In genomic region chr1:136232285-136232926, GRCm38 (mm10) we compare ENCODE assay signal across 9 mouse cellular contexts. TPM values are rescaled to one million over a fixed set of nuclear protein-coding genes. Genes with fewer than 3 reads are reported as not detected.
DNase-seq lines count a peak whose midpoint lies in the region; ATAC-seq and TF ChIP-seq lines count a peak whose summit lies in the region.
"Had no signal": no experiment of that assay in that cellular context is flagged by ENCODE, and none has a peak within 500 bp of the region (broad histone marks: within the 10 kb centered on the region; RNA-seq: fewer than 3 reads in every experiment).

No protein-coding gene starts in this region.

- no peak for ATAC-seq in lung, embryonic 15.5 days (ENCODE audit: borderline replicate concordance, extremely low read depth, low FRiP score, low TSS enrichment)
- ATAC-seq in limb, embryonic 11.5 days (ENCODE audit: insufficient number of reproducible peaks, low FRiP score, low TSS enrichment, low read depth): no peak

- H3K27ac ChIP-seq in lung, embryonic 15.5 days: peak overlapping the region; percentile 86
- no peak overlapping the region for H3K27ac ChIP-seq in embryonic fibroblast, embryonic 13.5 days (ENCODE audit: insufficient read depth, low read length)
- no peak overlapping the region for H3K27ac ChIP-seq in limb, embryonic 11.5 days (replicated peaks; ENCODE audit: low read depth, low read length)
- H3K27ac ChIP-seq: liver, embryonic 13.5 days had no signal

- no peak for TF ChIP-seq POLR2A in embryonic fibroblast, embryonic 13.5 days (IDR thresholded peaks at IDR 0.05; ENCODE audit: low read depth, low read length)

- H3K4me1 ChIP-seq in lung, embryonic 15.5 days: peaks cover 56% of the 10 kb centered on the region
- peaks cover 21% of the 10 kb centered on the region for H3K4me1 ChIP-seq in embryonic fibroblast, embryonic 13.5 days (ENCODE audit: control insufficient read depth, insufficient read depth, low read length)
- H3K4me1 ChIP-seq in limb, embryonic 11.5 days (ENCODE audit: control insufficient read depth, insufficient read depth, low read length): peaks cover 43% of the 10 kb centered on the region

- no peak for DNase-seq in lung, postnatal 14 days
- DNase-seq in limb, embryonic 11.5 days (ENCODE audit: low spot score): peak; percentile 50
- peak; percentile 15 for DNase-seq in splenic B cell, adult 2 months (ENCODE audit: low read depth, low spot score)
- DNase-seq in spleen, postnatal 14 days (ENCODE audit: low spot score in 2 of 2): no peak
- no peak for DNase-seq in adrenal gland, adult 8-10 months
- DNase-seq in right cerebral cortex, postnatal 36 days (ENCODE audit: low spot score in 2 of 2): no peak
- DNase-seq: liver, embryonic 13.5 days had no signal

- no peaks in the 10 kb centered on the region for H3K36me3 ChIP-seq in lung, embryonic 15.5 days
- no peaks in the 10 kb centered on the region for H3K36me3 ChIP-seq in limb, embryonic 11.5 days (ENCODE audit: control insufficient read depth, insufficient read depth, low read length)
- no peaks in the 10 kb centered on the region for H3K36me3 ChIP-seq in splenic B cell, adult 2 months (ENCODE audit: control insufficient read depth, insufficient read depth, low read length, poor library complexity, severe bottlenecking)
- H3K36me3 ChIP-seq: liver, embryonic 13.5 days had no signal

- H3K27me3 ChIP-seq in lung, embryonic 15.5 days: no peaks in the 10 kb centered on the region
- no peaks in the 10 kb centered on the region for H3K27me3 ChIP-seq in limb, embryonic 11.5 days (ENCODE audit: control insufficient read depth, insufficient read depth, low read length)
- 0 out of 2 replicates have a peak, but pooled peaks cover 2% of the 10 kb centered on the region for H3K27me3 ChIP-seq in splenic B cell, adult 2 months (ENCODE audit: control insufficient read depth, insufficient read depth, low read length, poor library complexity, severe bottlenecking)

- peak overlapping the region; percentile 62 for H3K4me3 ChIP-seq in lung, embryonic 15.5 days
- peak overlapping the region; percentile 77 for H3K4me3 ChIP-seq in embryonic fibroblast, embryonic 13.5 days (ENCODE audit: insufficient read depth, low read length)
- peak overlapping the region; percentile 73 for H3K4me3 ChIP-seq in limb, embryonic 11.5 days (ENCODE audit: low read depth, low read length)

- WGBS in lung, embryonic 15.5 days: 4% methylated on average over 9 of the region's 9 CpGs
- 3% methylated on average over 9 of the region's 9 CpGs for WGBS in limb, embryonic 11.5 days

- no peak for TF ChIP-seq CTCF in embryonic fibroblast, embryonic 13.5 days (IDR thresholded peaks at IDR 0.05; ENCODE audit: borderline replicate concordance, insufficient read depth, low read length)

- H3K9me3 ChIP-seq in lung, embryonic 15.5 days: no peaks in the 10 kb centered on the region
- no peaks in the 10 kb centered on the region for H3K9me3 ChIP-seq in limb, embryonic 11.5 days (ENCODE audit: control insufficient read depth, low read length)
- H3K9me3 ChIP-seq: liver, embryonic 13.5 days had no signal

- peak overlapping the region; percentile 47 for H3K9ac ChIP-seq in lung, embryonic 15.5 days
- H3K9ac ChIP-seq in limb, embryonic 11.5 days (ENCODE audit: low read length): peak overlapping the region; percentile 82
- H3K9ac ChIP-seq: liver, embryonic 13.5 days had no signal

- peak overlapping the region; percentile 76 for H3K4me2 ChIP-seq in lung, embryonic 15.5 days
- H3K4me2 ChIP-seq in limb, embryonic 11.5 days (ENCODE audit: low read depth, severe bottlenecking): peak overlapping the region; percentile 80

RNA-seq across cellular contexts. Expression of gene Inava, which starts 1.7 kb away (rescaled TPM):
- 15.7 and 16.0 TPM in 2 replicates for polyA plus RNA-seq in lung, embryonic 15.5 days (2015; fragmentation: Nextera tagmentation; extraction: Ambion mirVana)
- polyA plus RNA-seq in embryonic fibroblast, embryonic 13.5 days (2011; ENCODE audit: insufficient read length, low read depth, missing spikeins): 4.1 and 5.0 TPM in 2 replicates
- 26.8 and 27.8 TPM in 2 replicates for polyA plus RNA-seq in limb, embryonic 11.5 days (2014; fragmentation: Nextera tagmentation; extraction: Ambion mirVana)
- total RNA-seq in adrenal gland, adult 8-10 months (2022): under 1 TPM in 1 of 4 experiments, not detected in 3; 0.08 TPM

RNA-seq across cellular contexts. Expression of gene Mroh3, which starts 19.8 kb away (rescaled TPM):
- polyA plus RNA-seq in lung, embryonic 15.5 days (2015; fragmentation: Nextera tagmentation; extraction: Ambion mirVana): 0.17 and 0.25 TPM in 2 replicates
- polyA plus RNA-seq in embryonic fibroblast, embryonic 13.5 days (2011; ENCODE audit: insufficient read length, low read depth, missing spikeins): 0.45 and 1.2 TPM in 2 replicates
- 0.33 and 0.40 TPM in 2 replicates for polyA plus RNA-seq in limb, embryonic 11.5 days (2014; fragmentation: Nextera tagmentation; extraction: Ambion mirVana)
- total RNA-seq in adrenal gland, adult 8-10 months (2022): not detected
- polyA plus RNA-seq: liver, embryonic 13.5 days had no signal

RNA-seq across cellular contexts. Expression of gene Gpr25, which starts 28.3 kb away (rescaled TPM):
- not detected in 2 replicates for polyA plus RNA-seq in lung, embryonic 15.5 days (2015; fragmentation: Nextera tagmentation; extraction: Ambion mirVana)
- not detected in 2 replicates for polyA plus RNA-seq in embryonic fibroblast, embryonic 13.5 days (2011; ENCODE audit: insufficient read length, low read depth, missing spikeins)
- polyA plus RNA-seq in limb, embryonic 11.5 days (2014; fragmentation: Nextera tagmentation; extraction: Ambion mirVana): not detected in 2 replicates
- total RNA-seq in adrenal gland, adult 8-10 months (2022): under 1 TPM in 1 of 4 experiments, not detected in 3; 0.38 TPM
- polyA plus RNA-seq: liver, embryonic 13.5 days had no signal

Comparison
In these comparisons a context has a peak if more than half of its experiments do, and no peak if none do; other contexts are left out.
1. DNase-seq: peak in limb, embryonic 11.5 days (single experiment) and splenic B cell, adult 2 months (single experiment); none in lung, postnatal 14 days (single experiment), spleen, postnatal 14 days (0 of 2), adrenal gland, adult 8-10 months (single experiment) and right cerebral cortex, postnatal 36 days (0 of 2).
2. Peak in every context shown above with its lines, with median percentiles within 50 percentile points of each other: H3K4me3 ChIP-seq.